Mouse (Mus musculus) intestine, embryonic 15.5 days (tissue): ENCODE measurements at regions not wholly inside any gene's neighbourhood (a gene's known extent, or its start where the extent isn't known, plus 50 kb on each side); places are given as distances from the start of the nearest gene placed in this dataset.
A peak's percentile ranks its signal among the peaks of the same experiment; 100 is the strongest.

Experiments
- ATAC-seq: fragments of 200-750 bp; cut with Nextera tagmentation; 2 replicates; pipeline ENCODE4 v1.8.0; 2017; ENCODE audit warnings: moderate TSS enrichment, moderate library complexity
- H3K27ac ChIP-seq: fragments of 300-500 bp; sonication (generic); 2 replicates; pipeline ENCODE4 v1.5.1; 2015; ENCODE audit warnings: mild to moderate bottlenecking, inconsistent platforms
- H3K27me3 ChIP-seq: fragments of 300-500 bp; sonication (generic); replicated peaks from 2 replicates; pipeline ENCODE4 v1.6.1; 2015; ENCODE audit warnings: inconsistent platforms
- H3K36me3 ChIP-seq: fragments of 300-500 bp; sonication (generic); 2 replicates; pipeline ENCODE4 v1.6.1; 2015; ENCODE audit warnings: inconsistent platforms
- H3K4me1 ChIP-seq: fragments of 300-500 bp; sonication (generic); replicated peaks from 2 replicates; pipeline ENCODE4 v1.6.1; 2015; ENCODE audit warnings: inconsistent platforms
- H3K4me2 ChIP-seq: fragments of 300-500 bp; sonication (generic); replicated peaks from 2 replicates; pipeline ENCODE4 v1.6.1; 2015; ENCODE audit warnings: mild to moderate bottlenecking, inconsistent platforms
- H3K4me3 ChIP-seq: fragments of 300-500 bp; sonication (generic); replicated peaks from 2 replicates; pipeline ENCODE4 v1.5.1; 2015; ENCODE audit warnings: inconsistent platforms
- H3K9ac ChIP-seq: fragments of 300-500 bp; sonication (generic); 2 replicates; pipeline ENCODE4 v1.6.1; 2015; ENCODE audit warnings: inconsistent platforms
- H3K9me3 ChIP-seq: fragments of 300-500 bp; sonication (generic); 2 replicates; pipeline ENCODE4 v1.6.1; 2016; ENCODE audit warnings: inconsistent platforms
- WGBS: fragments of 180-500 bp; shearing (Covaris S2); methylation state at CpG from one replicate; pipeline ENCODE4 v1.1.7; 2015; 5-methylcytosine and 5-hydroxymethylcytosine counted together

- WGBS = 81% methylated on average over 8 of the region's 8 CpGs
- ATAC-seq = no peak
- Histone ChIP-seq H3K4me3 (no peak overlapping the region), H3K27me3 (no peaks in the 10 kb centered on the region), H3K4me2 (no peak overlapping the region), H3K9me3 (no peaks in the 10 kb centered on the region), H3K4me1 (no peaks in the 10 kb centered on the region), H3K27ac (no peak overlapping the region), H3K36me3 (no peaks in the 10 kb centered on the region), H3K9ac (no peak overlapping the region)
Observed at GRCm38 (mm10) chr1:186457098-186457497, 248.7 kb downstream of the Tgfb2 start.

- no peak for ATAC-seq
- H3K9ac ChIP-seq = no peak overlapping the region
- no peak overlapping the region for H3K4me2 ChIP-seq
- H3K27ac ChIP-seq = no peak overlapping the region
- H3K4me1 ChIP-seq = no peaks in the 10 kb centered on the region
- WGBS = 95% methylated on average over 3 of the region's 3 CpGs
- no peaks in the 10 kb centered on the region for H3K9me3 ChIP-seq
- no peaks in the 10 kb centered on the region for H3K36me3 ChIP-seq
- no peaks in the 10 kb centered on the region for H3K27me3 ChIP-seq
- no peak overlapping the region for H3K4me3 ChIP-seq
Observed at GRCm38 (mm10) chr1:186456131-186456530, 249.7 kb downstream of the Tgfb2 start.

- H3K27ac ChIP-seq = no peak overlapping the region
- no peak for ATAC-seq
- no peaks in the 10 kb centered on the region for H3K4me1 ChIP-seq
- no peaks in the 10 kb centered on the region for H3K27me3 ChIP-seq
- H3K4me3 ChIP-seq = no peak overlapping the region
- H3K9ac ChIP-seq = no peak overlapping the region
- WGBS = 67% methylated on average over 7 of the region's 7 CpGs
- H3K9me3 ChIP-seq = no peaks in the 10 kb centered on the region
- no peak overlapping the region for H3K4me2 ChIP-seq
- H3K36me3 ChIP-seq = no peaks in the 10 kb centered on the region
Observed at GRCm38 (mm10) chr1:186455177-186455660, 250.6 kb downstream of the Tgfb2 start.

GRCm38 (mm10) chr1:186454393-186455085 lies 251.2 kb downstream of the Tgfb2 start:
- Histone ChIP-seq H3K9ac (no peak overlapping the region), H3K9me3 (no peaks in the 10 kb centered on the region), H3K4me1 (no peaks in the 10 kb centered on the region), H3K27me3 (no peaks in the 10 kb centered on the region), H3K4me3 (no peak overlapping the region), H3K4me2 (no peak overlapping the region), H3K27ac (no peak overlapping the region), H3K36me3 (no peaks in the 10 kb centered on the region)
- WGBS = 53% methylated on average over 4 of the region's 4 CpGs
- no peak for ATAC-seq

GRCm38 (mm10) chr1:186448841-186449650 lies 256.7 kb downstream of the Tgfb2 start:
- Histone ChIP-seq H3K4me3 (no peak overlapping the region), H3K4me1 (no peaks in the 10 kb centered on the region), H3K9ac (no peak overlapping the region), H3K27ac (no peak overlapping the region), H3K36me3 (no peaks in the 10 kb centered on the region), H3K9me3 (no peaks in the 10 kb centered on the region), H3K4me2 (no peak overlapping the region), H3K27me3 (no peaks in the 10 kb centered on the region)
- ATAC-seq = no peak
- whole genome bisulfite sequencing = 44% methylated on average over 16 of the region's 16 CpGs

GRCm38 (mm10) chr1:186447521-186447920 lies 258.3 kb downstream of the Tgfb2 start:
- Histone ChIP-seq H3K4me2 (no peak overlapping the region), H3K36me3 (no peaks in the 10 kb centered on the region), H3K4me1 (no peaks in the 10 kb centered on the region), H3K9ac (no peak overlapping the region), H3K27me3 (no peaks in the 10 kb centered on the region), H3K9me3 (no peaks in the 10 kb centered on the region), H3K27ac (no peak overlapping the region), H3K4me3 (no peak overlapping the region)
- WGBS = 37% methylated on average over 1 of the region's 1 CpGs
- no peak for ATAC-seq

- H3K4me3 ChIP-seq = no peak overlapping the region
- no peak overlapping the region for H3K27ac ChIP-seq
- 65% methylated on average over 5 of the region's 5 CpGs for WGBS
- ATAC-seq = no peak
- no peaks in the 10 kb centered on the region for H3K27me3 ChIP-seq
- no peaks in the 10 kb centered on the region for H3K4me1 ChIP-seq
- H3K9me3 ChIP-seq = no peaks in the 10 kb centered on the region
- H3K36me3 ChIP-seq = no peaks in the 10 kb centered on the region
- no peak overlapping the region for H3K4me2 ChIP-seq
- H3K9ac ChIP-seq = no peak overlapping the region
Observed at GRCm38 (mm10) chr1:186444701-186445131, 261.1 kb downstream of the Tgfb2 start.

GRCm38 (mm10) chr1:186442160-186442559 lies 263.6 kb downstream of the Tgfb2 start:
- WGBS = 53% methylated on average over 1 of the region's 1 CpGs
- Histone ChIP-seq H3K9ac (no peak overlapping the region), H3K4me3 (no peak overlapping the region), H3K27ac (no peak overlapping the region), H3K27me3 (no peaks in the 10 kb centered on the region), H3K4me1 (no peaks in the 10 kb centered on the region), H3K9me3 (no peaks in the 10 kb centered on the region), H3K36me3 (no peaks in the 10 kb centered on the region), H3K4me2 (no peak overlapping the region)
- ATAC-seq = no peak

- WGBS = 45% methylated on average over 12 of the region's 12 CpGs
- ATAC-seq = no peak
- Histone ChIP-seq H3K4me2 (no peak overlapping the region), H3K27ac (no peak overlapping the region), H3K27me3 (no peaks in the 10 kb centered on the region), H3K9ac (no peak overlapping the region), H3K4me1 (no peaks in the 10 kb centered on the region), H3K4me3 (no peak overlapping the region), H3K36me3 (no peaks in the 10 kb centered on the region), H3K9me3 (no peaks in the 10 kb centered on the region)
Observed at GRCm38 (mm10) chr1:186435336-186435972, 270.3 kb downstream of the Tgfb2 start.

- 55% methylated on average over 9 of the region's 9 CpGs for WGBS
- H3K9ac ChIP-seq = no peak overlapping the region
- H3K27ac ChIP-seq = no peak overlapping the region
- no peak for ATAC-seq
- no peaks in the 10 kb centered on the region for H3K4me1 ChIP-seq
- no peak overlapping the region for H3K4me3 ChIP-seq
- H3K9me3 ChIP-seq = no peaks in the 10 kb centered on the region
- no peaks in the 10 kb centered on the region for H3K36me3 ChIP-seq
- no peak overlapping the region for H3K4me2 ChIP-seq
- H3K27me3 ChIP-seq = no peaks in the 10 kb centered on the region
Observed at GRCm38 (mm10) chr1:186434782-186435181, 271.0 kb downstream of the Tgfb2 start.

- Histone ChIP-seq H3K27ac (no peak overlapping the region), H3K4me1 (no peaks in the 10 kb centered on the region), H3K4me2 (no peak overlapping the region), H3K9me3 (no peaks in the 10 kb centered on the region), H3K9ac (no peak overlapping the region), H3K4me3 (no peak overlapping the region), H3K27me3 (no peaks in the 10 kb centered on the region), H3K36me3 (no peaks in the 10 kb centered on the region)
- 83% methylated on average over 2 of the region's 2 CpGs for WGBS
- no peak for ATAC-seq
Observed at GRCm38 (mm10) chr1:186434007-186434406, 271.8 kb downstream of the Tgfb2 start.

GRCm38 (mm10) chr1:186433169-186433665 lies 272.6 kb downstream of the Tgfb2 start:
- Histone ChIP-seq H3K9me3 (no peaks in the 10 kb centered on the region), H3K27me3 (no peaks in the 10 kb centered on the region), H3K27ac (no peak overlapping the region), H3K4me2 (no peak overlapping the region), H3K9ac (no peak overlapping the region), H3K4me3 (no peak overlapping the region), H3K4me1 (no peaks in the 10 kb centered on the region), H3K36me3 (no peaks in the 10 kb centered on the region)
- ATAC-seq = peak; percentile 53; the same call in 1 of the 2 replicates
- WGBS = 72% methylated on average over 7 of the region's 7 CpGs
